Mouse (Mus musculus) Muller cell, postnatal 12 days (primary cell): ENCODE results near the gene Egfl8.

Experiments used
- DNase-seq: peaks from one replicate; pipeline ENCODE4 v3.0.0-alpha.2; 2015; ENCODE audit errors: inconsistent ontology term

Gene Egfl8

GRCm38 (mm10) chr17:34648141-34648890, 32.5 kb upstream of the Egfl8 start:
- no peak for DNase-seq

GRCm38 (mm10) chr17:34646906-34647787, 31.4 kb upstream of the Egfl8 start, which contains the start of gene Atf6b:
TSS of gene Atf6b (plus strand) at chr17:34647146.
- peak; percentile 96 for DNase-seq

GRCm38 (mm10) chr17:34645831-34646511, 30.2 kb upstream of the Egfl8 start:
- no peak for DNase-seq

- no peak for DNase-seq
Measured at GRCm38 (mm10) chr17:34645256-34645829, 29.6 kb upstream of the Egfl8 start.

- DNase-seq, result peak; percentile 92
Measured at GRCm38 (mm10) chr17:34644608-34645007, 28.8 kb upstream of the Egfl8 start, which contains the start of gene Fkbpl. TSS of gene Fkbpl (plus strand) at chr17:34644764.

- DNase-seq, result no peak
Measured at GRCm38 (mm10) chr17:34643944-34644343, 28.2 kb upstream of the Egfl8 start.

GRCm38 (mm10) chr17:34643379-34643778, 27.6 kb upstream of the Egfl8 start:
- DNase-seq, result no peak

GRCm38 (mm10) chr17:34641945-34642344, 26.2 kb upstream of the Egfl8 start:
- no peak for DNase-seq

- peak; percentile 93 for DNase-seq
Measured at GRCm38 (mm10) chr17:34640778-34641601, 25.2 kb upstream of the Egfl8 start.

- DNase-seq, result no peak
Measured at GRCm38 (mm10) chr17:34639461-34640255, 23.9 kb upstream of the Egfl8 start.

- no peak for DNase-seq
Measured at GRCm38 (mm10) chr17:34637459-34637858, 21.7 kb upstream of the Egfl8 start.

- DNase-seq, result no peak
Measured at GRCm38 (mm10) chr17:34635671-34636070, 19.9 kb upstream of the Egfl8 start.

- peak; percentile 87 for DNase-seq
Measured at GRCm38 (mm10) chr17:34632261-34632691, 16.5 kb upstream of the Egfl8 start.

- no peak for DNase-seq
Measured at GRCm38 (mm10) chr17:34631647-34632046, 15.9 kb upstream of the Egfl8 start.

- DNase-seq, result no peak
Measured at GRCm38 (mm10) chr17:34630761-34631301, 15.1 kb upstream of the Egfl8 start.

GRCm38 (mm10) chr17:34629796-34630603, 14.2 kb upstream of the Egfl8 start:
- no peak for DNase-seq

GRCm38 (mm10) chr17:34629221-34629751, 13.5 kb upstream of the Egfl8 start, which contains the start of gene Prrt1:
TSS of gene Prrt1 (plus strand) at chr17:34629533.
- no peak for DNase-seq

- no peak for DNase-seq
Measured at GRCm38 (mm10) chr17:34628644-34628967, 12.8 kb upstream of the Egfl8 start.
